Mouse (Mus musculus) layer of hippocampus, adult 11-12 months (tissue): Measurements from ENCODE around the gene Idi1.
"Not testable (repeated sequence)": the region's sequence is repeated elsewhere in the genome, so short reads cannot be mapped to it uniquely, and the experiment has no call there.

Source experiments
- DNase-seq: peaks from one replicate; pipeline ENCODE4 v3.0.0; 2022; ENCODE audit warnings: low spot score

Gene Idi1

DNA sequence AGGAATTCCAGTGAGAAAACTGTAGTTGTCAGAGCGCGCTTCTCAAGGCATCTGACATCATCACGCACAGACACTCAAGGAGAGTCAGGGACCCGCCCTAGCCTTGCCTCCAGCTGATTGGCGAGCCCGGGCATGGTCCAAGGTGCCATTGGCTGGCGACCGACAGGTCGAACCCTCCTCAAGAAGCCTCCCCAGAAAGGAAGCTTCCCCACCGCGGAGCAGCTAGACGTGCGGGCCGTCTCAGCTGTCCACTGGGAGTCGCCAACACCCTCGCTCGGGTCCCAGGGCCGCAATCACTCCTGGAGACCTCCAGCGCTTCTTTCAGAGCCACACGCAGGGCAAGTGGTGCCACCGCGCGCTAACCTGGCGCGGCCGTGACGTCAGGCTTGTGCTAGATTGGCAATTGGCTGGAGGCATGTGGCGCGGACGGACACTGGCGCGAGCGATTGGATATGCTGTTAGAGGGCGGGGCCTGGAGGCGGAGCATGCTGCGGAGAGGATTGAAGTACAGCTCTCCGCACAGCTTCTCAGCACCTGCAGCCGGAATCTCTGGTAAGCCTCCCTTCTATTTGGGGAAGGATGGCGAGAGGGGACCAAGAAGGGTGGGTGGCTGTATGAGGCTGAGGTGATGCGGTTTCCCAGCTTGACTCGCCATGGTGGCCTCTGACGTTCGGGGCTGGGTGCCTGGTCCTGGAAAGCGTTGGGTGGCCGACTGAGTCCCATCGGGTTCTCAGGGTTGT is at the start of gene Idi1:
Idi1 (plus strand) TSS at position 57 of the 740 bp plus-strand sequence.
- DNase-seq: peak; percentile 98

DNA sequence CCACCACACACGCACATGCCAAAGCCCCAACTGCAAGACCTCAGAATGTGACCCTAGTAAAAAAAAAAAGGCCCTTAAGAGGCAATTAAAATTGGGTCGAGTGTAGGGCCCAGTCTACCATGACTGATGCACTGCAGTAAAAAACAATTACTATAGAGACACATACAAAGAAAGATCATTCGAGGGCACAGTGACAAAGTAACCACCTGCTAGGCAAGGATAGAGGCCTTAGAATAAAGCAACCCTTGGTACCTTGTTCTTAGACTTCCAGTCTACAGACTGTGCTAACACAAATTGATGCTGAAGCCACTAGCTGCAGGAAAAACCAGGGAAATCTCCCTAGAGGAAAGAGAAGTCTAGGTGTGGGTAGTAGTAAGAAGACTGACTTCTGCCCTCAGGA is 46.9 kb upstream of the Idi1 start:
- no peak for DNase-seq

DNA sequence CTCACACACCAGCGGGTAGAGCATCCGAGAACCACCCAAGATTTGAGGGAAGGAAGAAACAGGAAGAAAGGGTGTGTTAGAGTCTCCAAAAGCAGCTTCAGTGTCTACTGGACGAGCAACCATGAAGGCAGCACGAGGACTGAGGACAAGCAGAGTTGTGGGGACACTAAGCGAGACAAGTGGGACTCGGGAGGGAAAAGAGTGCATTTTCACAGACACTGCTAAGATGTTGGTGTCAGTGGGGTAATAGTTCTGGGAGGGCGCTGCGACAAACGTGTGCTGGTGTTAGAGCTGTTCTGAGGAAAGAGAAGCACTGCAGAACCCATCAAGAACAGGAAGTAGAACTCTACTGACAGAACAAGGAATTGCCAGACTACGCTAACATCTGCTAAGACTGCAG is 46.2 kb upstream of the Idi1 start:
- DNase-seq: no peak

DNA sequence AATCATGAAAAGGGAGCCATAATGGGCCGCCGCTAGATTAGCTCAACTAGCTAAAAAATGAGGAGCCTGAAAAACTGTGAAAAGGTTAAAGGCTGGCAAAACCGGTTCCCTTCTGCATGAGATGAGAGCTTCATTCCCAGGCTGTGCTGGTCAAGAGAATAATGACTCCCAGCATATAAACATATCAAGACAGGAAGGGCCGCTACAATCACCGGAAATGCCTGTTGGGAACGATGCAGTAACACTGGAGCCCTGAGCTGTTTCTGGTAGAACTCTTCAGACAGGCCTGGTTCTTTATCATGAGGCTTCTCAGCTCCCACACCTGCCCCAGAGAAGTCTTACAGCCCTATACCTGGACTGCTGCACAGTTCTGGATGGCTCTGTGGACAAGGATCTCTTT is 45.4 kb upstream of the Idi1 start:
- no peak for DNase-seq

DNA sequence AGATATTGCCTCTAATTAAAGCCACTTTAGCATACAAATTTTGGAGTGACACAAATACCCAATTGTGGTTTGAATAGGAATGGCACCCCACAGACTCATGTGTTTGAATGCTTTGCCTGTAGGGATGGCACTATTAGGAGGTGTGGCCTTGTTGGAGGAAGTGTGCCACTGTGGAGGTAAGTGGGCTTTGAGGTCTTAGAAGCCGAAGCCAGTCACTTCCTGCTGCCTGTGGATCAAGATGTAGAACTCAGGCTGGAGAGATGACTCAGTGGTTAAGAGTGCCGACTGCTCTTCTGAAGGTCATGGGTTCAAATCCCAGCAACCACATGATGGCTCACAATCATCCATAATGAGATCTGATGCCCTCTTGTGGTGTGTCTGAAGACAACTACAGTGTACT is 44.4 kb upstream of the Idi1 start:
- DNase-seq: no peak

DNA sequence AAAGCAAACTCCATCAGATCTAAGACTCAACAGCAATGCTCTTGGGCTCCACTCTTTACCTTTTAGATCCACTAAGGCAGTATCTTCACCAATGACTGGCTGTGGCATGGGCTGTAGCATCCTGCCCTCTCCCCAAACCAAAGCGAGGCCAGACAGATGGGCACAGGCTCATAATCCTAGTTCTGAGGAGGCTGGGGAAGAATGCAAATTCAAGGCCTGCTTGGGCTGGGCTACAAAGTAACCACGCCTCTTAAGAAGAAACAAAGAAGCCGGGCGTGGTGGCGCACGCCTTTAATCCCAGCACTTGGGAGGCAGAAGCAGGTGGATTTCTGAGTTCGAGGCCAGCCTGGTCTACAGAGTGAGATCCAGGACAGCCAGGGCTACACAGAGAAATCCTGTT is 43.5 kb upstream of the Idi1 start:
- not testable (repeated sequence) for DNase-seq

DNA sequence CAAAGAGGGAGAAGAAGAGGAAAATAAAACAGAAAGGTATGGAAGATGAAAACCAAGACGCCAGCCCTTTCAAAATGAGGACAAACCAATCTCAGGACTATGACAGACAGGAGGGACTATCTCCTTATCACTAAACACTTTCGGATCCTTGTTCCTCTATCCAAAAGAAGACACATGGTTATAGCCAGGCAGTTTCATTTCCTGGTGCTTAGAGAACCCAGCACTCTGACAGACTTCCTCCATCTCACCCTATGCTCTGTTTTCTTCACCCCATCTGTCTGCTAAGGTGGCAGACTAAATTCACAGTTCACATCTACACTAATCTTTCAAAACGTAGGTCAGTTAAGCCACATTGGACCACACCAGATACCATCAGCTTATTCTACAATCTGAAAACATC is 43.0 kb upstream of the Idi1 start:
- DNase-seq: no peak

DNA sequence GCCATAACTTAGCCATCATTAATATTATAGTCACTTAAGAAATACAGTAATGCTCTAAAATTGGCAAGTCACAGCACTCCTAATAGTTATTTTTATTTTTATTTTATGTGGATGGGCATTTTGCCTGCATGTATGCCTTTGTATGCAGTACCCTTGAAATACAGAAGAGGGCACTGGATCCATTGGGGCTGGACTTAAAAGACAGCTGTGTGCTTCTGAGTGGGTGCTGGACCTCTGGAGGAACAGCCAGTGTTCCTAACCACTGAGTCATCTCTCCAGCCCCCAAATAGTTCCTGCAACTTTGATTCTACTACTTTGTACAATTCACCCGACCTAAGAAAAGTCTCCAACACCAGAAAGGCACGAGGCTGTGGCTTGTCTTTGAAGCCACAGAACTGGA is 37.6 kb upstream of the Idi1 start:
- no peak for DNase-seq

DNA sequence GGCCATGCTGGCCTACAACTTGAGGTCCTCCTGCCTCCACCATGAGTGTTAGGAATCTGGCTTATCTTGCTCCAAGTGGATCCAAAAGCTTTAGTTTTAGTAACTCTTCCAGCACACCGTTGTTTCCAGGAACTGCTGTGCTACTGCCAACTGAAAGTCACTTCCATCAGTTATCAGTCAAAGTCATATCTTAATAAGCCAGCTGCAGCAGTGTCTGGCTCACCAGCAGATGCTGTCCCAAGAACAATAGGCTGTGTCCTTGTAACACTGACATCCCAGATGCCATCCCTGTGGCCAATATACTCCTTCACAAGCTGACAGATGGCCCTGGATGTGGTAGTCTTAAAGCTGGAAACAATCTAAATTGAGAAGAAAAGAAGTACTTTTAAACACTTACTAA is 36.0 kb upstream of the Idi1 start:
- no peak for DNase-seq

DNA sequence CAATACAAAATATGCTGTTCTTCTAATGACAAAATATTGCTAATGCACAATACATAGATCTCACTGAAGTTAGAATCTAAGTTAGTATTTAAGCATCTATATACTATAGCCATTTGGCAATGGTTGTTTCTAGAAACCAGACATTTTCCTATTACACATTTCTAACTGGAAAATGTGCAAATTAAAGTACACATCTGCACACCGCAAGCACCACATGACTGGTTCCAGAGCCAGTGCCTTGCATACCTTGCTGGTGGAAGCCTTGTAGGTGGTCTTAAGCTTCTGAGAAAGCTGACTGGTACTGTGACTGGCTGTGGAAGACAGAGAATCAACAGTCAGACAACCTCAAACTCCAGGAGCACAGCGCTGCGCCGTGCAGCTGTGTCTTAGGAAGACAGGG is 31.9 kb upstream of the Idi1 start:
- no peak for DNase-seq

DNA sequence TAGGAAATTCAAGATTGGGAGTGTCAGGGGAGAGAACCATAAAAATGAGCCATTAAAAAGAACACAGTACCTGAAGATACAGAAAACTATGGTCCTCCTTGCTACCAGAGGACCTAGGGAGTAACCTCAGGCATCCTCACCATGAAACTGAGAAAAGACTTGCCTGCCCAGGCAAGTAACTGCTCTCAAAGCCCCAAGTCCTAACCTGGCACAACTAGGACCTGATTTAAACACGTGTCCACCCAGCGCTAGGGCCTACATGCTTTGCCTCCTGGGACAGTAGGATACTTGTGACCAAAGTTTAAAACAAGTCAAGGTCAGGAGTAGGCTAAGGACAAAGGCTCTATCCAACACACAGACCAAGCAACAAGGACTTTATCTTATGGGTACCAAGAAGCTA is 30.5 kb upstream of the Idi1 start:
- DNase-seq: no peak

DNA sequence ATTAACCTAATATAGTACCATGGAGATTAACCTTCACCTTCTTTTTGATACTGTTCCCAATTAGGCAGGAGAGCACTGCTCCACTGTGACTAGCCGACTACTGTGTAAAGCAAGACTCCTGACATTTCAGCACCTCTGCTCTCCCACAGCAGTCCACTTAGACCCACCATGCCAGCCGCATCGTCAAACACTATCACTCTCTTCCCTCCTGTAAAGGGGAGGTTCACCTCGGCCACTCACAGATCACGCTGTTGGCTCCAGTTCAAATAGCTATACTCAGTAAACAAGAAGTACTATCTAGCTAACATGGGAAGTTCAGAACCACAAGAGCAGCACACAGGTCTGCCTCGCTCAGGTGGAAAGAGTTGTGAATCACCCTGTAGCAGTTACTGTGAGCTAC is 26.8 kb upstream of the Idi1 start:
- DNase-seq: no peak

DNA sequence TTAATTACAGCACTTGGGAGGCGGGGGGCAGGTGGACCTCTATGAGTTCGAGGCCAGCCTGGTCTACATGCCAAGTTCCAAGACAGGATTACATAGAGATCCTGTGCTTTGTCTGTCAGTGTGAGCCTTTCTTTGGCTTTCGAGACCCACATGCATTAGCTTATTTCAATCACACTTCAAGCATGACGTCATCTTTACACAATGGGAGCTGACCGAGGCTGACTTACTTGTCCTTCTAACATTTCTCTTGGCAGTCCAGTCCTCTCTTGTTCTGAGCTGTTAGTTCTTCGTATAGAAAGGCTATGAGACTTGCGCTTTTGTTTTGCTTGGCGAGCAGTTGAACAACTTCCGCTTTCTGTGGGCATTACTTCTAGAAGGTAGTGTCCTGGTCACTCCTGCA is 24.4 kb upstream of the Idi1 start:
- no peak for DNase-seq

DNA sequence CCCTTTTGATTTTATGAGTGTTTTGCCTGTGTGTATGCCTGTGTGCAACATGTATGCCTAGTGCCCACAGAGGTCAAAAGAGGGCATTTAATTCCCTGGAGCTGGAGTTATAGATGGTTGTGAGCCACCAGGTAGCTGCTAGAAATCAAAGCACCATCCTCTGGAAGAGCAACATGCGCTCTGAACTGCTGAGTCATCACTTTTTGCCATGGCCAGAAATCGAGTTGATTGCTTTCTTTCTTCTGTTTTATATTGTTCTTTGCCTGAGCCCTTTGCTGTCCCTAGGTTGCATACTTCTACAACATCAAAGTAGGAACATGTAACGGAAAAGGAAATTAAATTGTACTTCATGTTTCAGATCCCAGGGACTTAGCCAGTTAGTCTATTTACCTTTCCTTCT is 20.3 kb upstream of the Idi1 start:
- no peak for DNase-seq

DNA sequence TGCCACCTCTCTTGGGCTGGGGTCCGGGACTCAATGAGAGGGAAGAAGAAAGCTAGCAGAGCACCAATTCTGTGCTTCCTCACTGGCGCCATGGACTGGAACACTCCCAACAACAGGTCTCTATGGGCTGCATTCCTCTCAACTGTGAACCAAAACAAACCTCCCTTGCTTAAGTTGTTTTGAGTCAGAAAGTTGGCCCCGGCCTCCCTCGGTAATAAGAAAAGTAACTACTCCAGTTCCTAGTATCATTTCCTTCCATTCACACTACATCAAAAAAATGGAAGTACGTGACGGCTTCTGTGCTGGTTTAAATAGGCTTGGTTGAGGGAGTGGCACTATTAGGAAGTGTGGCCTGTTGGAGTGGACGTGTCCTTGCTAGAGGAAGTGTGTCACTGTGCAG is 18.7 kb upstream of the Idi1 start:
- DNase-seq: no peak

DNA sequence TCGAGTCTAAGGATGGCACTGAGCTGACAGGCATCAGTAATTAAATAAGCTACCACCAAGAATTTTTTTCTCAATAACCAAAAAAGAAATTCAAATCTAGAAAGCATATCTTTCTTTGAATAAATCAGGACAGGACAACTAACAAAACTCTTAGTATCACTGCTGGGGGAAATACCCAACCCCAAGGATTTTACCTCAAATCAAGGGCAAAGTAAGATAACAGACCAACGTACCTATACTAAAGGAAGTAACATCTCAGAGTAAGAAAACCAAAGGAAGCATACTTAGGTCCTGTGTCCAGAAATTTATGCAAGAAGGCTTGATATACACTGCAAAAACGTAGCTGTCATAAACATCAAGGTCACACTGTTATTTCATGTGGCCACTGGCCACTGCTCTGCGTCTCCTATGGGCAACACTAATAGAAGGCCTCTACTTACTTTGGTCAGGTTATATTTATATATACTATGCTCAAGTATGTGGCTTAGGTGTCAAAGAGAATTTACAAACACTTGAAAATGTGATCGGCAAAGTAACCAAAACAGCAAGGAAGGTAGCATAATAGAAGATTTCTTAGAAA is 15.6 kb upstream of the Idi1 start:
- no peak for DNase-seq

DNA sequence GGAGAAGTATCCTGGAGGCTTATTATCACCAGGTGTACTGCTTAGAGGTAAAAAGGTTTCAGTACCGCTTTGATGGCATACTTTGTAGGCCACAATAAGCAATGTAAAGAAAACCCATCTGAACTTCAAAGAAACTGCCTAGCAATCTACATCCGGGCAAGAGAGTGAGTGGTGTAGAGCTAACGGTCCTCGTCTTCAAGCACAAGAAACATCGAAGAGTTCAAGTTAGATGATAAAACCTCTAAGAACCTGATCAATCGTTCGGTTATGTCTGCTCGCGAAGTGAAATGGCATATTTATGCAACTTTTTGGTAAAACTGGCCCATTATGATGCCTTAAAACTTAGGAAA is 15.2 kb upstream of the Idi1 start:
- no peak for DNase-seq

DNA sequence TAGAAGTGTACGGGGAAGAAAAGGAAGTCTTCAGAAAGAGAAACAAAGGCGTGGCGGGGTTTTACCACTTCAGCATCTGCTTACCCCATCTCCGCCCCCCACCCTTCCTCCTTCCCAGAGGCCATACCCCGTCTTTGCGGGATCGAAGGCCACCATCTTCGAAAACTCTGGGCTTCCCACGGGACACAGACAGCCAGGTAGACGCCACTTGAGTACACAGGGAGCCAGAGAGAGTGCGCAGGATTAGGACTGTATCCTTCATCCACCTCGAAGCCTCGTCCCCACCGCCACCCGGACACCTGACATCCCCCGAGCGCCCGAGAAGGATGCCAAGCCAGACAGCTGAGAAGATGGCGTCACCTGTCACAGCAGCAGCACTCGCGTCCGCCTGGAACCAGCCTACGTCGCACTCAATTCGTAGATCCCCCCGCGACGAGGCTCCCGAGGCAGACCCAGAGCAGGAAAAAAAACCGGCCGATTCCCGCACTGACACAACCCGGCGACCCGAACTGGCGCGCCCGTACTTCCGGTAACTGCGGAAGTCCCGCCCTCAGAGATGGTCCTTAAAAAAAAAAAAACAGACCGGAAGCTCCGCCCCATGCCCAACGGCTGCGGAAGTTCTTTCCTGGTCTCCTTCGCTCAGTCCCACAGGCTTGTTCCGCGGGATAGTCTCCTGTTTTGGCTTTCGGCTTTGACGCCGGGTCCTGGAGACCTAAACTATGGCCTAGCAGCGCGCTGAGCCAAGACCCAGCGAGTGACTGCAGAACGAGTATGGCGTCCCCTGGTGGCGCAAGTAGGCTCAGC is 14.6 kb upstream of the Idi1 start:
- peak; percentile 90 for DNase-seq

DNA sequence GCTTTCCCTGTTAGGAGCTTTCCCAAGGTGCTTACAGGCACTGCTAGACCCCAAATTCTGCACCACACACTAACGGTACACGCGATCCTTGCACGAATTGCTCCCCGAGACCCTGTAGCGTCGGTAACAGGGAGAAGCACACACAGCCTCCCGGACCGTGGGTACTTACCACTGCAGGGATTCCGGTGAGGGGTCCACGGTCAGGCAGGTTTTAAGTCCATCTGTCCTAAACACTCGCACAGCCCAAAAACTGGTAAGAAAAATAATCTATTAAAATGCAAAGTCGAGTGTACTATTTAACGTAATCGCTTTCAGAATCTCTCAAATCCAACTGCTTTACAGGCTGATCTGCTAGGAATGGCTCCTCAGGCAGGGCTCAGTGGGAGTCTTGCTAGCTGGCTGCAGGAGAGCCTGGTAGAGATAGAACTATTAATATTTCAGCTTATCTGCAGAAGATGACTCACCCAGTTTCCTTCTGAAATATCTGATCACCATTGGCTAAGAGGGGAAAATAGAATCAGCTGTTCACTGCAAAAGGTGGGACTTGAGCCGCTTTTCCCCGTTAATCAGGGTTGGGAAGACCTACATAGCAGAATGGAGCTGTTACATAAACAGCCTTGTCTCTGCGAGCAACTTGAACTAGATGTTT is 13.9 kb upstream of the Idi1 start, which contains the start of gene Wdr37:
Wdr37 (minus strand) TSS at position 596 of the 649 bp plus-strand sequence.
- peak; percentile 68 for DNase-seq

DNA sequence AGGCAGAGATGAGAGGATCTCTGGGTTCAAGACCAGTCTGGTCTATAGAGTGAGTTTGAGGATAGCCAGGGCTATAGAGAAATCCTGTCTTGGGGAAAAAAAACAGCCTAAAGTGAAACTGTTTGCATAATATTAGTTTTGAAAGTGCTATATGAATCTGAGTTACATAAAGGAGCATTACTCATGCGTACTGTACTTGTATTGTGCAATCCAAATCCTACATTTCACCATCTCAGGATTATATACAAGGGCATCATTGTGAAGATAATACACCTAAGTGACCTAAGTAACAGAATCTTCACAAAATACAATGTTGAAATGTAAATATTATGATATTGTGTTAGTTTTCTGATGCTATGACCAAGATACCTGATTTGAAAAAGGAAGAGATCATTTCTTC is 11.5 kb upstream of the Idi1 start:
- no peak for DNase-seq

DNA sequence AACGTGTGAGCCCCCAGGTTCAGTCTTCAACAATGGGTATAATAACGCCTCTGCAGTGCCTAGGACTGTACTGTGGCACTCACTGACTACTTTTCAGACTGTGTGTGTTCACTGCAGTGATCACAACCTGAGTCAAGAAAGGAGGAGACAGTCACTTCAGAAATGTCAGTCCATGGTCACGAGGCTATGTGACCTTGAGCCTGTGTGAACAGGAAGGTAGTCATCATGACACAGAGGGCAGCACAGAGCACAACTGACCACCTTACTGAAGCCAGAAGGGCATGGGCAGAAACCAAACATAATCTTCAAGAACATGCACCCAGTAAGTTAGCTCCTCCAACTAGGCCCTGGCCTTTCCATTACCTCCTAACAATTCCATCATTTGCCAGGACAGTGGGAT is 3.7 kb upstream of the Idi1 start:
- no peak for DNase-seq

DNA sequence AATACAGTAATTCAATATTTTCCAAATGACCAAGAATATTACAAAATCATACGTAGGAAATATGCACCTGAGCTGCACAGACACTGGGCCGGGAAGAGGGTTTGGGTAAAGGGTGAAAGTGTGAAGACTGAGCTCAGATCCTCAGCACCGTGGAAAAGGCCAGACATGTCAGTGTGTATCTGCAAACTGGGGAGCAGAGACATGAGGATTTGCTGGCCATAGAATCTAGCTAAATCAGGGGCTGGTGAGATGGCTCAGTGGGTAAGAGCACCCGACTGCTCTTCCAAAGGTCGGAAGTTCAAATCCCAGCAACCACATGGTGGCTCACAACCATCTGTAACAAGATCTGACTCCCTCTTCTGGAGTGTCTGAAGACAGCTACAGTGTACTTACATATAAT is 1.4 kb upstream of the Idi1 start:
- DNase-seq: not testable (repeated sequence)

DNA sequence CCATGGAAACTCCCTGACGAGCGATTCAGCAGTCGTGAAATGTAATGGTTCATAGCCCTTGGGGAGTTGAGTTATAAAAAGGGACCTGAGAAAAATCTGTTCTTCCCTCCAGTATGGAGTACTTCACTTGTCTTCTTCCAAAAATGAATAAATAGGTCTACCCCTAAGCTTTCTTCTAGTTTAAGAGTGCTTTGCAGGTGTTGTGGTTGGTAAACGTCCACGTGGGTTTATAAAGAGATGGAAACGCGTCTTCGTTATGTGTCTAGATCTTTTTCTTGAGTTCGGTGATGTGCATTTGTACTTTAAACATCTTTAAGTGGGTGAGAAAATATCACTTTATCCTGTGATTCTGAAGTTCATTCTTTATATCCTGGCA is 872 bp downstream of the Idi1 start:
- no peak for DNase-seq
